Mouse (Mus musculus): ENCODE measurements around the gene Slc20a1. TPM values are rescaled to one million over a fixed set of nuclear protein-coding genes. Genes with fewer than 3 reads are reported as not detected.

Gene Slc20a1
- polyA plus RNA-seq, 1 experiment from 2014 or later: 50.0 TPM

- H3K4me3 ChIP-seq: no peak overlapping the region
- no peak overlapping the region for H3K4me2 ChIP-seq (replicated peaks)
- ATAC-seq (ENCODE audit: low FRiP score, low read depth): no peak
- H3K27me3 ChIP-seq (replicated peaks): no peaks in the 10 kb centered on the region
- H3K27ac ChIP-seq: no peak overlapping the region
- H3K36me3 ChIP-seq: no peaks in the 10 kb centered on the region
- no peaks in the 10 kb centered on the region for H3K9me3 ChIP-seq
- H3K4me1 ChIP-seq: no peaks in the 10 kb centered on the region
- no peak overlapping the region for H3K9ac ChIP-seq
- 43% methylated on average over 10 of the region's 10 CpGs for WGBS
Measured at GRCm38 (mm10) chr2:129178182-129178908, 20.2 kb upstream of the Slc20a1 start.

- Histone ChIP-seq H3K4me1 (no peaks in the 10 kb centered on the region), H3K9ac (no peak overlapping the region), H3K27ac (no peak overlapping the region), H3K9me3 (no peaks in the 10 kb centered on the region), H3K36me3 (no peaks in the 10 kb centered on the region), H3K4me3 (no peak overlapping the region), H3K4me2 (replicated peaks) (no peak overlapping the region), H3K27me3 (replicated peaks) (no peaks in the 10 kb centered on the region)
- 77% methylated on average over 8 of the region's 8 CpGs for WGBS
- ATAC-seq (ENCODE audit: low FRiP score, low read depth): no peak
Measured at GRCm38 (mm10) chr2:129179946-129180853, 18.4 kb upstream of the Slc20a1 start.

GRCm38 (mm10) chr2:129181509-129181908 is 17.1 kb upstream of the Slc20a1 start:
- ATAC-seq (ENCODE audit: low FRiP score, low read depth): no peak
- Histone ChIP-seq H3K36me3 (no peaks in the 10 kb centered on the region), H3K4me2 (replicated peaks) (no peak overlapping the region), H3K9ac (no peak overlapping the region), H3K27ac (no peak overlapping the region), H3K4me3 (no peak overlapping the region), H3K4me1 (no peaks in the 10 kb centered on the region), H3K9me3 (no peaks in the 10 kb centered on the region), H3K27me3 (replicated peaks) (no peaks in the 10 kb centered on the region)
- WGBS: 89% methylated on average over 5 of the region's 5 CpGs

- no peaks in the 10 kb centered on the region for H3K4me1 ChIP-seq
- no peaks in the 10 kb centered on the region for H3K27me3 ChIP-seq (replicated peaks)
- no peak overlapping the region for H3K4me3 ChIP-seq
- no peaks in the 10 kb centered on the region for H3K36me3 ChIP-seq
- WGBS: 97% methylated on average over 1 of the region's 1 CpGs
- no peak overlapping the region for H3K9ac ChIP-seq
- no peak overlapping the region for H3K4me2 ChIP-seq (replicated peaks)
- ATAC-seq (ENCODE audit: low FRiP score, low read depth): no peak
- no peaks in the 10 kb centered on the region for H3K9me3 ChIP-seq
- no peak overlapping the region for H3K27ac ChIP-seq
Measured at GRCm38 (mm10) chr2:129182412-129182811, 16.2 kb upstream of the Slc20a1 start.

GRCm38 (mm10) chr2:129183561-129184031 is 15.0 kb upstream of the Slc20a1 start:
- no peak overlapping the region for H3K4me3 ChIP-seq
- H3K9me3 ChIP-seq: no peaks in the 10 kb centered on the region
- no peaks in the 10 kb centered on the region for H3K36me3 ChIP-seq
- no peak overlapping the region for H3K9ac ChIP-seq
- no peak for ATAC-seq (ENCODE audit: low FRiP score, low read depth)
- H3K27ac ChIP-seq: no peak overlapping the region
- H3K4me2 ChIP-seq (replicated peaks): no peak overlapping the region
- WGBS: 80% methylated on average over 14 of the region's 14 CpGs
- H3K27me3 ChIP-seq (replicated peaks): no peaks in the 10 kb centered on the region
- no peaks in the 10 kb centered on the region for H3K4me1 ChIP-seq

GRCm38 (mm10) chr2:129184853-129185252 is 13.7 kb upstream of the Slc20a1 start:
- Histone ChIP-seq H3K36me3 (no peaks in the 10 kb centered on the region), H3K9ac (no peak overlapping the region), H3K4me2 (replicated peaks) (no peak overlapping the region), H3K4me1 (no peaks in the 10 kb centered on the region), H3K9me3 (no peaks in the 10 kb centered on the region), H3K4me3 (no peak overlapping the region), H3K27ac (no peak overlapping the region), H3K27me3 (replicated peaks) (no peaks in the 10 kb centered on the region)
- no peak for ATAC-seq (ENCODE audit: low FRiP score, low read depth)
- WGBS: 80% methylated on average over 1 of the region's 1 CpGs

- WGBS: 87% methylated on average over 10 of the region's 10 CpGs
- no peak overlapping the region for H3K9ac ChIP-seq
- no peak overlapping the region for H3K27ac ChIP-seq
- ATAC-seq (ENCODE audit: low FRiP score, low read depth): no peak
- H3K4me1 ChIP-seq: no peaks in the 10 kb centered on the region
- H3K4me3 ChIP-seq: no peak overlapping the region
- H3K36me3 ChIP-seq: no peaks in the 10 kb centered on the region
- no peaks in the 10 kb centered on the region for H3K27me3 ChIP-seq (replicated peaks)
- H3K9me3 ChIP-seq: no peaks in the 10 kb centered on the region
- H3K4me2 ChIP-seq (replicated peaks): no peak overlapping the region
Measured at GRCm38 (mm10) chr2:129185611-129186290, 12.8 kb upstream of the Slc20a1 start.

GRCm38 (mm10) chr2:129186291-129186919 is 12.2 kb upstream of the Slc20a1 start:
- Histone ChIP-seq H3K27ac (no peak overlapping the region), H3K4me3 (no peak overlapping the region), H3K27me3 (replicated peaks) (no peaks in the 10 kb centered on the region), H3K9ac (no peak overlapping the region), H3K4me2 (replicated peaks) (no peak overlapping the region), H3K36me3 (no peaks in the 10 kb centered on the region), H3K9me3 (no peaks in the 10 kb centered on the region), H3K4me1 (no peaks in the 10 kb centered on the region)
- WGBS: 74% methylated on average over 5 of the region's 5 CpGs
- no peak for ATAC-seq (ENCODE audit: low FRiP score, low read depth)

GRCm38 (mm10) chr2:129192392-129193150 is 6.0 kb upstream of the Slc20a1 start:
- no peak overlapping the region for H3K4me3 ChIP-seq
- H3K36me3 ChIP-seq: no peaks in the 10 kb centered on the region
- H3K27me3 ChIP-seq (replicated peaks): no peaks in the 10 kb centered on the region
- no peak overlapping the region for H3K4me2 ChIP-seq (replicated peaks)
- WGBS: 78% methylated on average over 7 of the region's 7 CpGs
- no peak overlapping the region for H3K9ac ChIP-seq
- no peak overlapping the region for H3K27ac ChIP-seq
- no peaks in the 10 kb centered on the region for H3K9me3 ChIP-seq
- no peaks in the 10 kb centered on the region for H3K4me1 ChIP-seq
- ATAC-seq (ENCODE audit: low FRiP score, low read depth): no peak

GRCm38 (mm10) chr2:129196317-129196716 is 2.2 kb upstream of the Slc20a1 start:
- Histone ChIP-seq H3K27me3 (replicated peaks) (no peaks in the 10 kb centered on the region), H3K9me3 (no peaks in the 10 kb centered on the region), H3K4me2 (replicated peaks) (no peak overlapping the region), H3K4me1 (peaks cover 16% of the 10 kb centered on the region), H3K4me3 (no peak overlapping the region), H3K36me3 (no peaks in the 10 kb centered on the region), H3K9ac (no peak overlapping the region), H3K27ac (no peak overlapping the region)
- ATAC-seq (ENCODE audit: low FRiP score, low read depth): no peak
- WGBS: 97% methylated on average over 2 of the region's 2 CpGs

- Histone ChIP-seq H3K9ac (no peak overlapping the region), H3K4me3 (no peak overlapping the region), H3K27ac (no peak overlapping the region), H3K27me3 (replicated peaks) (no peaks in the 10 kb centered on the region), H3K9me3 (no peaks in the 10 kb centered on the region), H3K4me1 (peaks cover 18% of the 10 kb centered on the region), H3K36me3 (peaks cover 9% of the 10 kb centered on the region; the same call in 1 of the 2 replicates), H3K4me2 (replicated peaks) (peak overlapping the region; percentile 85)
- ATAC-seq (ENCODE audit: low FRiP score, low read depth): no peak
- WGBS: 55% methylated on average over 5 of the region's 5 CpGs
Measured at GRCm38 (mm10) chr2:129197197-129197596, 1.4 kb upstream of the Slc20a1 start.
